Mouse (Mus musculus) embryonic stem cell, embryonic (primary cell): ENCODE measurements around the gene Limk2.

Experiments
- CTCF ChIA-PET, 4 experiments: fragments of 300-600 bp in 2 of 4; fragments of 350-600 bp in 2 of 4; sonication (Branson Sonifier 250); formaldehyde crosslinking; loops; one replicate each; lab custom pipeline; 2022; ENCODE audit warnings: inconsistent platforms in 2 of 4; lab: Charles Lee
- POLR2A ChIA-PET, 4 experiments: fragments of 300-600 bp in 2 of 4; fragments of 350-600 bp in 2 of 4; sonication (Branson Sonifier 250); formaldehyde crosslinking; loops; one replicate each; lab custom pipeline; 2022; ENCODE audit warnings: antibody characterized with exemption in 4 of 4, inconsistent platforms in 1 of 4; lab: Charles Lee

Gene Limk2

DNA sequence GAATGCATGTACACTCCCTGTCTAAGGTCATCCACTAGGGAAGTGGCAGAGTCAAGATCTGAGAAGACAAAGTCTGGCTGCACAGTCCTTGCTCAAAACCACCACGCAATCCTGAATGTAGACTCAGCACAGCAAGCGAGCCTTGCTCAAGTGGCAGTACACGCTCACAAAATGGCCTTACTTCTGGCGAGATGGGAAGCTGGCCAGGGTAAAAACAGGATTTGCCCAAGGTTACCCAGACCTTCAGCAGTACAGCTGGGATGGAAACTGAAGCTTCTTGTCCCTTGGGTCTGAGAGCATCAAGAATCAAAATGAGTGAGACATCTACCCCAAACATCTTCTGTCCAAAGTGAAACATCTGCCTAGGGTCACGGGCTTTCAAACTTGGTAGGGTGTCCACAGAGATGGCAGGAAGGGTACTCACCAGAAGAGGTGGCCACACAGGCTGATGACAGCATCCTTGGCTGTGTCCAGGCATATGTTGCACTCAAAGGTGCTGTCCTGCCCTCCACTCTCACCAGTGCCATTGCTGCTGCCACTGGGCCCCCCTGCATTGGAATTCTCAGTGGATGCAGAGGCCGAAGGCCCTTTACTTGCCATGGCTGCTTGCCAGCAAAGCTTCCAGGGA, 23.1 kb upstream of the Limk2 start:
- ChIA-PET CTCF (interaction anchor here in 1 of 4 experiments (0.5 to 0.6 kb wide), 2 partner anchors 19 to 67 kb away, joined by 4 read pairs; no protein-coding TSS in a partner anchor), POLR2A (interaction anchor here in 3 of 4 experiments (0.9 to 1.9 kb wide), 6 partner anchors 8 to 103 kb away, joined by 3 to 5 read pairs (median 4); partner anchors contain the start of gene Rnf185 (in 1 of the 3))

GRCm38 (mm10) chr11:3431515-3431914, 22.5 kb upstream of the Limk2 start:
- ChIA-PET CTCF (interaction anchor here in 1 of 4 experiments (0.6 kb wide), 1 partner anchor 20 kb away, joined by 4 read pairs; no protein-coding TSS in a partner anchor), POLR2A (interaction anchor here in 3 of 4 experiments (0.9 to 1.7 kb wide), 4 partner anchors 8 to 103 kb away, joined by 3 to 4 read pairs (median 4); no protein-coding TSS in a partner anchor)

DNA sequence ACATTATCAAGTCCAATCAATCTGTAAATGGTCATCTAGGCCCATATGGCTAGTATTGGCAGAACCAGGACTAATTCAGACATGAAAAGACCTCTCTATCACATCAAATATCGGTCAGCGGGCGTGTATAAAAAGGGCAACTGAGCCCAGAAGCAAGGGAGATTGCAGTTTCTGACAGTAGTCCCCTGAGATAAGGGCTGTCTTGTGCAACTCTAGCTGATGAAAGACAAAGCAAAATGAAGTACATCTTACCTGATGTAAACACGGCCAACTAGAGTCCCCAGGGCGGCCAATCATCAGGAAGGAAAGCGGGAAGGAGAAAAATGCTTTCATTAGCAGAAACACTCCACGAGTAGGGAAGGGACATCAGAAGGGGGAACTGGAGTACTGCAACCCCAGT, 19.6 kb upstream of the Limk2 start:
- POLR2A ChIA-PET, result interaction anchor here in 2 of 4 experiments (0.7 to 1.6 kb wide), 7 partner anchors 8 to 150 kb away, joined by 3 to 8 read pairs (median 4); no protein-coding TSS in a partner anchor
- CTCF ChIA-PET, result interaction anchor here in 1 of 4 experiments (0.6 kb wide), 1 partner anchor 122 kb away, joined by 7 read pairs; no protein-coding TSS in a partner anchor

GRCm38 (mm10) chr11:3427697-3428230, 18.8 kb upstream of the Limk2 start:
- POLR2A ChIA-PET, result interaction anchor here in 2 of 4 experiments (0.7 to 1.9 kb wide), 8 partner anchors 9 to 151 kb away, joined by 3 to 8 read pairs (median 4); no protein-coding TSS in a partner anchor
- CTCF ChIA-PET, result interaction anchor here in 2 of 4 experiments (0.6 to 1.3 kb wide), 2 partner anchors 41 to 122 kb away, joined by 4 to 7 read pairs; no protein-coding TSS in a partner anchor

- ChIA-PET POLR2A (interaction anchor here in 1 of 4 experiments (0.7 kb wide), 1 partner anchor 13 kb away, joined by 3 read pairs; no protein-coding TSS in a partner anchor), CTCF (no interaction called here)
These were observed 13.3 kb upstream of the Limk2 start for GRCm38 (mm10) chr11:3422242-3422641.

- ChIA-PET CTCF (interaction anchor here in 1 of 4 experiments (0.9 kb wide), 1 partner anchor 92 kb away, joined by 3 read pairs; no protein-coding TSS in a partner anchor), POLR2A (interaction anchor here (0.5 to 1.7 kb wide), 5 partner anchors 9 to 490 kb away, joined by 3 to 7 read pairs (median 4); no protein-coding TSS in a partner anchor)
These were observed 9.8 kb upstream of the Limk2 start for GRCm38 (mm10) chr11:3418741-3419140.

DNA sequence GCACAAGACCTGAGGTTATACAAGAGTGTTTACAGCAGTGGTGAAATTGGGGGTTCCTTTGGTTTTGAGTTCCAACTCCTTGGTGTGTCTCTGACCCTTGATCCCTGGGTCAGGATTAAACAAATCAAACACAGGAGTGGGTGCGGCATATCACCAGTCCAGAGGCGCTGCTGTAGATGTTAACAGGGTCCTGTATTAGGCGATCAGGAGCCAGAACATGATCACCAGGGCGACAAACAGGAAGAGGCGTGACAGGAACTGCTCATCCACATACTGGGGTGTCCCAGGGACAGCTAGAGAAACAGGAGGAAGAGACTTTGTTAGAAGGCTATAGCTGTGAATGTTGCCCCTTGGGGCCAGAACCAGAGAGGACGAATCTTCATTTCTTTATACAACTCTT, 8.8 kb upstream of the Limk2 start:
- ChIA-PET CTCF (interaction anchor here in 1 of 4 experiments (0.9 kb wide), 1 partner anchor 46 kb away, joined by 3 read pairs; no protein-coding TSS in a partner anchor), POLR2A (interaction anchor here in 3 of 4 experiments (0.7 to 1.7 kb wide), 3 partner anchors 26 to 51 kb away, joined by 4 to 5 read pairs (median 4); no protein-coding TSS in a partner anchor)

DNA sequence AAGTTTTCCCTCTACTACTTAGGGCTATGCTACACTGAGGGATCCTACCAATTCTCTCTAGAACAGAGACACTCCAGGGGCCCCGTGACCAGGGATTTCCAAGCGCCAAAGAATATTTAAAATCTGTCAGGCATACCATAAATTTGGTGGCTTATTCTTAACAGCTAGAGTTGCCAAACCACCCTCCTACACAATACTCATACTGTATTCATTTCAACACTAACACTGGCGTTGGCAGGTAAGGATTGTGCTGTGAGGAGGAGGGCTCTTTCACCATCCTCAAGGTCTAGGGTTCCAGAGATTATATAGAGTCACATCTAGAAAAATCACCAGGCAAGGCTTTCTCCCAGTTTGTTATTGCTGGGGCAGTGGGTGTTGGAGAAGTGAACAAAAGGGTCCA, 7.4 kb upstream of the Limk2 start:
- POLR2A ChIA-PET, result interaction anchor here in 2 of 4 experiments (1.0 to 1.4 kb wide), 3 partner anchors 10 to 103 kb away, joined by 4 to 5 read pairs (median 4); no protein-coding TSS in a partner anchor
- CTCF ChIA-PET, result interaction anchor here in 1 of 4 experiments (0.6 kb wide), 1 partner anchor 150 kb away, joined by 3 read pairs; no protein-coding TSS in a partner anchor

GRCm38 (mm10) chr11:3412111-3412510, 3.1 kb upstream of the Limk2 start:
- CTCF ChIA-PET, result interaction anchor here (0.6 to 1.4 kb wide), 5 partner anchors 8 to 41 kb away, joined by 3 to 5 read pairs (median 3); no protein-coding TSS in a partner anchor
- POLR2A ChIA-PET, result interaction anchor here in 3 of 4 experiments (0.5 to 1.5 kb wide), 9 partner anchors 16 to 144 kb away, joined by 3 to 6 read pairs (median 3); no protein-coding TSS in a partner anchor

GRCm38 (mm10) chr11:3408131-3408996, 625 bp downstream of the Limk2 start:
- CTCF ChIA-PET, result interaction anchor here in 3 of 4 experiments (0.6 to 1.8 kb wide), 3 partner anchors 21 to 111 kb away, joined by 3 to 8 read pairs (median 3); no protein-coding TSS in a partner anchor
- POLR2A ChIA-PET, result interaction anchor here in 3 of 4 experiments (0.6 to 2.9 kb wide), 16 partner anchors 9 to 240 kb away, joined by 3 to 12 read pairs (median 4); partner anchors contain the start of gene Morc2a (in 1 of the 3)

- CTCF ChIA-PET, result no interaction called here
- POLR2A ChIA-PET, result interaction anchor here in 2 of 4 experiments (1.3 to 7.0 kb wide), 3 partner anchors 8 to 14 kb away, joined by 4 to 87 read pairs (median 31); no protein-coding TSS in a partner anchor
These were observed 4.5 kb downstream of the Limk2 start for GRCm38 (mm10) chr11:3404287-3405047.

GRCm38 (mm10) chr11:3403024-3403423, 6.0 kb downstream of the Limk2 start:
- CTCF ChIA-PET, result interaction anchor here in 2 of 4 experiments (0.6 to 1.4 kb wide), 3 partner anchors 16 to 23 kb away, joined by 3 to 7 read pairs (median 4); no protein-coding TSS in a partner anchor
- POLR2A ChIA-PET, result interaction anchor here in 3 of 4 experiments (0.6 to 7.0 kb wide), 13 partner anchors 11 to 295 kb away, joined by 3 to 87 read pairs (median 5); partner anchors contain the start of genes Drg1 (in 1 of the 3), Patz1 (in 1 of the 3) and Rnf185 (in 1 of the 3)

GRCm38 (mm10) chr11:3398318-3398717, 10.7 kb downstream of the Limk2 start:
- POLR2A ChIA-PET, result interaction anchor here in 2 of 4 experiments (0.8 to 7.0 kb wide), 9 partner anchors 8 to 53 kb away, joined by 3 to 87 read pairs (median 4); no protein-coding TSS in a partner anchor
- CTCF ChIA-PET, result interaction anchor here in 2 of 4 experiments (0.6 to 1.0 kb wide), 2 partner anchors 12 to 57 kb away, joined by 3 read pairs; no protein-coding TSS in a partner anchor

GRCm38 (mm10) chr11:3396562-3396961, 12.4 kb downstream of the Limk2 start:
- POLR2A ChIA-PET, result interaction anchor here in 2 of 4 experiments (0.7 to 1.7 kb wide), 15 partner anchors 8 to 130 kb away, joined by 3 to 6 read pairs (median 4); partner anchors contain the start of gene Drg1 (in 1 of the 2)

DNA sequence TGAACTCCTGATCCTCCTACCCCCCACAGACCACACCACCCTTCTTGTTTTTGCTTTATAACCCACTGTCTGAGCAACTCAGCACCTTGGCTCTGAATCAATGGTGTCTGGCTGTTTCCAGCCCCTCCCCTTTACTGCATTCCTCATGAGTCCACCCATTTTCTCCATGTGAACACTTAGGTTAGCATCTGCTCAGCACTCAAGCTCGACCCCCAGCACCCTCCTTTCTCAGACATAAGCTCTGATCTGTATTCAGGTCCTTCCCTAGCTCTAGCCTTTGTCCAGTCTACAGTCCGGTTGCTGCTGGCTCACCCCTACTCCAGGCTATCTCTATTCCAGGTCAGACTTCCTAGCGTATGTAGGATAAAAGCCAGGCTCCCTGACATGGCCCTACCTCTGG, 12.9 kb downstream of the Limk2 start:
- ChIA-PET POLR2A (interaction anchor here in 2 of 4 experiments (0.6 to 1.7 kb wide), 19 partner anchors 8 to 130 kb away, joined by 3 to 6 read pairs (median 4); partner anchors contain the start of gene Drg1 (in 1 of the 2)), CTCF (interaction anchor here in 1 of 4 experiments (0.8 to 1.8 kb wide), 2 partner anchors 9 to 29 kb away, joined by 3 to 6 read pairs; no protein-coding TSS in a partner anchor)

More at GRCm38 (mm10) chr11:3396562-3396961, 12.4 kb downstream of the Limk2 start:
- CTCF ChIA-PET, result interaction anchor here in 2 of 4 experiments (0.5 to 1.8 kb wide), 3 partner anchors 10 to 297 kb away, joined by 3 to 6 read pairs (median 3); no protein-coding TSS in a partner anchor

DNA sequence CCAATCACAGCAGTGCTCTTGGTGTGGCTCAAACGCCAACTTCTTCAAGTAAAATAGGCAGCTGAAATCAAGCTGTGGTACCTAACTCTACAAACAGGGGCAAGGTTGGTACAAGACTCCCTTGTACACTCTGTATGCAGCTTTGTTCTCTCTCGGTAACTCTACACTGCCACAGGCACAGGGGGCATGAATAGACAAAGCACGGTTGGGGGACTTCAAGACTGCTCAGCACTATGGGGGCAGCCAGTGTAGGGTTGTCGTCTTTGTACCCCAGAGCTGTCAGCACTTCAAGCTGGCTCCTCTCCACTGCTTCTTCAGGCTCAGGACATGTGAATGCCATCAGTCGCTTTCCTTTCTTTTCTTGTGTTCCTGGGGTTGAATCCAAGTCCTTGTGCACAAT, 14.5 kb downstream of the Limk2 start:
- ChIA-PET POLR2A (interaction anchor here in 2 of 4 experiments (0.6 to 9.0 kb wide), 10 partner anchors 7 to 128 kb away, joined by 3 to 93 read pairs (median 4); partner anchors contain the start of genes Drg1 (in 1 of the 2) and Limk2 (in 1 of the 2)), CTCF (no interaction called here)
